Mouse (Mus musculus): ENCODE data around the gene Cenpj.

GRCm38 (mm10) chr14:56553331-56553730 lies 21.9 kb downstream of the Cenpj start:
- TF ChIP-seq POLR2AphosphoS2 (IDR thresholded peaks at IDR 0.05; ENCODE audit: insufficient read length, low read depth) = no peak
- no peak for TF ChIP-seq POLR2A (IDR thresholded peaks at IDR 0.05; ENCODE audit: insufficient read length, low read depth)
- no peak for TF ChIP-seq TCF12 (IDR thresholded peaks at IDR 0.05; ENCODE audit: insufficient read depth, poor library complexity, severe bottlenecking)
- no peak for TF ChIP-seq TCF3 (IDR thresholded peaks at IDR 0.05; ENCODE audit: insufficient read length, low read depth)
- no peak for TF ChIP-seq USF1 (IDR thresholded peaks at IDR 0.05; ENCODE audit: low read depth)
- TF ChIP-seq MAX (IDR thresholded peaks at IDR 0.05; ENCODE audit: low read depth) = no peak
- TF ChIP-seq MYOD1 (IDR thresholded peaks at IDR 0.05; ENCODE audit: control insufficient read depth in 1 of 3, insufficient read length in 2 of 3, low read depth in 2 of 3) = no peak
- TF ChIP-seq E2F4 (IDR thresholded peaks at IDR 0.05; ENCODE audit: insufficient read depth) = no peak
- TF ChIP-seq MYOG (IDR thresholded peaks at IDR 0.05; ENCODE audit: control insufficient read depth in 1 of 3, insufficient read depth in 1 of 3, insufficient read length in 2 of 3, low read depth in 2 of 3) = no peak
- no peak for TF ChIP-seq CEBPB (IDR thresholded peaks at IDR 0.05; ENCODE audit: insufficient read depth, poor library complexity, severe bottlenecking)
- TF ChIP-seq SRF (IDR thresholded peaks at IDR 0.05; ENCODE audit: control insufficient read depth, insufficient read length, low read depth) = no peak

All from myocyte (in vitro differentiated cells).